Mouse (Mus musculus) embryonic facial prominence, embryonic 12.5 days (tissue): ENCODE results near the gene Gramd1b. TPM values are rescaled to one million over a fixed set of nuclear protein-coding genes. Genes with fewer than 3 reads are reported as not detected.
A peak's percentile ranks its signal among the peaks of the same experiment; 100 is the strongest.

Experiments used
- ATAC-seq: fragments of 200-750 bp; cut with Nextera tagmentation; 2 replicates; pipeline ENCODE4 v1.8.0; 2017; ENCODE audit not compliant: insufficient number of reproducible peaks, insufficient read depth, low FRiP score, low TSS enrichment
- H3K27ac ChIP-seq: fragments of 300-500 bp; sonication (generic); 2 replicates; pipeline ENCODE4 v1.5.1; 2016; ENCODE audit warnings: mild to moderate bottlenecking
- H3K27me3 ChIP-seq: fragments of 300-500 bp; sonication (generic); 2 replicates; pipeline ENCODE4 v1.6.1; 2016; ENCODE audit warnings: mild to moderate bottlenecking, moderate library complexity
- H3K36me3 ChIP-seq: fragments of 300-500 bp; sonication (generic); 2 replicates; pipeline ENCODE4 v1.6.1; 2016; ENCODE audit warnings: mild to moderate bottlenecking
- H3K4me1 ChIP-seq: fragments of 300-500 bp; sonication (generic); 2 replicates; pipeline ENCODE4 v1.6.1; 2016
- H3K4me2 ChIP-seq: fragments of 300-500 bp; sonication (generic); replicated peaks from 2 replicates; pipeline ENCODE4 v1.6.1; 2016; ENCODE audit warnings: mild to moderate bottlenecking, moderate library complexity
- H3K4me3 ChIP-seq: fragments of 300-500 bp; sonication (generic); 2 replicates; pipeline ENCODE4 v1.5.1; 2016; ENCODE audit warnings: mild to moderate bottlenecking
- H3K9ac ChIP-seq: fragments of 300-500 bp; sonication (generic); 2 replicates; pipeline ENCODE4 v1.6.1; 2016; ENCODE audit warnings: mild to moderate bottlenecking, moderate library complexity
- H3K9me3 ChIP-seq: fragments of 300-500 bp; sonication (generic); 2 replicates; pipeline ENCODE4 v1.6.1; 2016; ENCODE audit warnings: mild to moderate bottlenecking, moderate library complexity
- WGBS: fragments of 180-500 bp; shearing (Covaris S2); methylation state at CpG from one replicate; pipeline ENCODE4 v1.1.7; 2016; 5-methylcytosine and 5-hydroxymethylcytosine counted together
- polyA plus RNA-seq: library from polyadenylated mRNA; unstranded; fragments of >200 nt; fragmentation: Nextera tagmentation; extraction: Ambion mirVana; gene quantifications from 2 replicates; pipeline ENCODE4 v1.2.1, GENCODE M21; 2016

The Gramd1b gene
- polyA plus RNA-seq, 1 experiment from 2014 or later: 5.0 TPM

DNA sequence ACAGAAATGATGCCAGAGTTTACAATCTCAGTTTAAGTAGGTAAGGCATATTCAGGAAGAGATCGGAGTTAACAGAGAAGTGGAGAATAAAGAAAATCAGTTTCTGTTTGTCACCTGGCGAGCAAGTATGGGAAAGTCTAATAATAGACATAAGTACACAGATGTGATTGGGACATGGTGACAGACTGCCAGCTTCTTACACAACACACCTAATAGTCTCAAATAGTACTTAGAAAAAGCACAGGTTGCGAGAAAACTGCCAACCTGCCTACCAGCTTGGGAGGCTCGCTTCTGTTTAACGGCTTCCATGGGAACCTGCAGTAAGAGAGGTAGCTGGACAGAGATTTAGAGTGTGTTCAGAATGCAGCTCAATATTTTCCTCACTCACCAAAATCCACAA is 112.4 kb downstream of the Gramd1b start:
- Histone ChIP-seq H3K4me3 (no peak overlapping the region), H3K27me3 (no peaks in the 10 kb centered on the region), H3K4me2 (no peak overlapping the region), H3K4me1 (no peaks in the 10 kb centered on the region), H3K36me3 (no peaks in the 10 kb centered on the region), H3K9ac (no peak overlapping the region), H3K27ac (no peak overlapping the region), H3K9me3 (no peaks in the 10 kb centered on the region)
- 95% methylated on average over 5 of the region's 5 CpGs for WGBS
- no peak for ATAC-seq

GRCm38 (mm10) chr9:40416150-40416549 is 115.0 kb downstream of the Gramd1b start:
- no peaks in the 10 kb centered on the region for H3K27me3 ChIP-seq
- WGBS: 88% methylated on average over 7 of the region's 7 CpGs
- no peaks in the 10 kb centered on the region for H3K9me3 ChIP-seq
- H3K27ac ChIP-seq: no peak overlapping the region
- ATAC-seq: no peak
- no peak overlapping the region for H3K9ac ChIP-seq
- H3K4me2 ChIP-seq: no peak overlapping the region
- H3K4me1 ChIP-seq: no peaks in the 10 kb centered on the region
- H3K4me3 ChIP-seq: no peak overlapping the region
- H3K36me3 ChIP-seq: no peaks in the 10 kb centered on the region

DNA sequence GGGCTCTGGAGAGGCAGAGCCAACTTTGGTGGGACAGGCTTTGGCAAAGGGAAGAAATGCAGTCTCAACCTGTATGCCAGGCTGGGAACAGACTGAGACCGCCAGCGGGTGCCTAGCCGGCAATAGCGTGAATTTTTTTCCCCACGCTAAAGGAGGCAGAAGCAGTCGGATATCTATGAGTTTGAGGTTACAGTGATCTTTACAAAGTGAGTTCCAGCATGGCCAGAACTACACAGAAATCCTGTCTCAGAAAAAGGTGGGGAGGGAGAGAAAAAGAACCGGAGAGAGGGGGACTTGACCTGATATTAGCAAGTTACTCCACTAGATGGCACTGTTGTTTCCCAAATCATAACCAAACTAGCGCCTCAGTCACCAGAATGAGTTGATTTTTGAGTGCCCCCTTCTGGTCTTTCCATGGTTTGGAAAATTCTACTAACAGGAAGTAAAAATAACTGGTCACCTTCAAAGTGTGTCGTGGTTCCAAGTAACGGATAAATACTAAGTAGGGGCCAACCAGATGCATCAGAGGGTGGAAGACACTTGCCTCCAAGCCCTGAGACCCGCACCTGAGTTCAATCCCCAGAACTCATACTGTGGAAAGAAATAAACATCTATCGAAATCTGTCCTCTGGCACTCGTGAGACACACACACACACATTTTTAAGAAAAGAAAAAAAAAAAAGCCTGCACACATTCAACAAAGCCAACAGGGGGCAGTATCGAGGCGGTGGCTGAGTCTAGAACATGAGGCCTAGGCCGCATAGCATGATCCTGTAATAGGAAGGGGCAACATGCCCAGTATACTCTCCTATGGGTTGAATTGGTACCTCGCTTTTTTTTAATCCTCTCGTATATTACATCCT is 116.0 kb downstream of the Gramd1b start:
- Histone ChIP-seq H3K4me3 (peak overlapping the region; percentile 54), H3K27me3 (no peaks in the 10 kb centered on the region), H3K4me2 (peak overlapping the region; percentile 84), H3K9ac (peak overlapping the region; percentile 46), H3K27ac (no peak overlapping the region), H3K9me3 (no peaks in the 10 kb centered on the region), H3K4me1 (no peaks in the 10 kb centered on the region), H3K36me3 (no peaks in the 10 kb centered on the region)
- ATAC-seq: no peak
- WGBS: 32% methylated on average over 18 of the region's 18 CpGs

- no peak overlapping the region for H3K27ac ChIP-seq
- H3K9ac ChIP-seq: peak overlapping the region; percentile 46
- no peaks in the 10 kb centered on the region for H3K27me3 ChIP-seq
- peak overlapping the region; percentile 84 for H3K4me2 ChIP-seq
- H3K9me3 ChIP-seq: no peaks in the 10 kb centered on the region
- H3K36me3 ChIP-seq: no peaks in the 10 kb centered on the region
- WGBS: 3% methylated on average over 15 of the region's 15 CpGs
- peak overlapping the region; percentile 54 for H3K4me3 ChIP-seq
- H3K4me1 ChIP-seq: no peaks in the 10 kb centered on the region
- no peak for ATAC-seq
These were observed 116.7 kb downstream of the Gramd1b start for GRCm38 (mm10) chr9:40414498-40414903.

DNA sequence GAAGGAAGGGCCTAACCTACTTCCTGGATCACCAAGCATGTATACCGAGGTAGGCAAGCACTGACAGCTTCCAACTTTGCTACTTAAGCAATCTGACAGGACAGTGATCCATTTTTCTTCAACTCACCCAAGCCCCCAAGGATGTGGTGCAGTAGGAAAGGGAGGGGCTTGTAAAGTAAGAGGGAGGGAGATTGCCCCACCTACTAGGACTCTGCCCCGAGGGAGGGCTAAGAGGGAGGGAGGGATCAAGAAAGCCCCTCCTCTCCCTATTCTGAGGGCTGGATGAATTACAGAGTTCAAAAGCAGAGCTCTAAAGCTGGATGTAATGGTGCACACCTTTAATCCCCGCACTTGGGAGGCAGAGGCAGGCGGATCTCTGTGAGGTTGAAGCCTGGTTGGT is 117.6 kb downstream of the Gramd1b start:
- H3K9me3 ChIP-seq: no peaks in the 10 kb centered on the region
- no peak overlapping the region for H3K4me3 ChIP-seq
- H3K4me2 ChIP-seq: no peak overlapping the region
- peaks cover 4% of the 10 kb centered on the region; the same call in 1 of the 2 replicates for H3K4me1 ChIP-seq
- no peak for ATAC-seq
- H3K27me3 ChIP-seq: no peaks in the 10 kb centered on the region
- no peaks in the 10 kb centered on the region for H3K36me3 ChIP-seq
- 85% methylated on average over 4 of the region's 4 CpGs for WGBS
- no peak overlapping the region for H3K9ac ChIP-seq
- no peak overlapping the region for H3K27ac ChIP-seq

GRCm38 (mm10) chr9:40412931-40413330 is 118.3 kb downstream of the Gramd1b start:
- 93% methylated on average over 14 of the region's 14 CpGs for WGBS
- no peaks in the 10 kb centered on the region for H3K9me3 ChIP-seq

GRCm38 (mm10) chr9:40412246-40412645 is 118.9 kb downstream of the Gramd1b start:
- ATAC-seq: no peak
- H3K9ac ChIP-seq: no peak overlapping the region
- peaks cover 7% of the 10 kb centered on the region; the same call in 1 of the 2 replicates for H3K4me1 ChIP-seq
- H3K27ac ChIP-seq: no peak overlapping the region
- H3K9me3 ChIP-seq: no peaks in the 10 kb centered on the region
- H3K4me3 ChIP-seq: no peak overlapping the region
- no peaks in the 10 kb centered on the region for H3K36me3 ChIP-seq
- WGBS: 84% methylated on average over 4 of the region's 4 CpGs
- no peak overlapping the region for H3K4me2 ChIP-seq
- no peaks in the 10 kb centered on the region for H3K27me3 ChIP-seq

More at GRCm38 (mm10) chr9:40412931-40413330, 118.3 kb downstream of the Gramd1b start:
- peaks cover 5% of the 10 kb centered on the region; the same call in 1 of the 2 replicates for H3K4me1 ChIP-seq
- no peak overlapping the region for H3K27ac ChIP-seq
- no peaks in the 10 kb centered on the region for H3K27me3 ChIP-seq
- no peaks in the 10 kb centered on the region for H3K36me3 ChIP-seq
- no peak overlapping the region for H3K4me3 ChIP-seq
- H3K4me2 ChIP-seq: no peak overlapping the region
- no peak for ATAC-seq
- H3K9ac ChIP-seq: no peak overlapping the region

- ATAC-seq: no peak
- Histone ChIP-seq H3K9ac (no peak overlapping the region), H3K27me3 (no peaks in the 10 kb centered on the region), H3K36me3 (no peaks in the 10 kb centered on the region), H3K4me2 (no peak overlapping the region), H3K9me3 (no peaks in the 10 kb centered on the region), H3K4me3 (no peak overlapping the region), H3K4me1 (peaks cover 9% of the 10 kb centered on the region; the same call in 1 of the 2 replicates), H3K27ac (no peak overlapping the region)
- 96% methylated on average over 3 of the region's 3 CpGs for WGBS
These were observed 120.3 kb downstream of the Gramd1b start for GRCm38 (mm10) chr9:40410895-40411294.

DNA sequence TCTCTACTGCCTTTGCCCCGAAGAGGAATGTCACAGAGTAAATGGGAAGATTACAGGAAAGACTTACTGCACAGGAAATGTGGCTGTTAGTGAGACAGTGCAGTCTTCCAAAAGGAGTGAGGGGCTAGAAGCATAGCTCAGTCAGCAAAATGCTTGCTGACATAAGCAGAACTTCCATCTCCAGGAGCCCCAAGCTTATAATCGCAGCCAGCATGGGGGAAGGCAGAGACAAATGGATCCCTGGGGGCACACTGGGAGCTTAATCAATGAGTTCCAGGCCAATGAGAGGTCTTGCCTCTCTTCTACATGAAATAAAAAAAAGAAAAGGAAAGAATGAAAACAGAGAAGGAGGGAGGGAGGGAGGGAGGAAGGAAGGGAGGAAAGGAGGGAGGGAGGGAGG is 122.1 kb downstream of the Gramd1b start:
- no peaks in the 10 kb centered on the region for H3K36me3 ChIP-seq
- H3K27me3 ChIP-seq: no peaks in the 10 kb centered on the region
- no peak overlapping the region for H3K9ac ChIP-seq
- H3K4me1 ChIP-seq: peaks cover 9% of the 10 kb centered on the region; the same call in 1 of the 2 replicates
- H3K4me2 ChIP-seq: no peak overlapping the region
- H3K9me3 ChIP-seq: no peaks in the 10 kb centered on the region
- H3K4me3 ChIP-seq: no peak overlapping the region
- ATAC-seq: no peak
- 15% methylated on average over 2 of the region's 2 CpGs for whole genome bisulfite sequencing
- H3K27ac ChIP-seq: no peak overlapping the region; the same call in 1 of the 2 replicates

DNA sequence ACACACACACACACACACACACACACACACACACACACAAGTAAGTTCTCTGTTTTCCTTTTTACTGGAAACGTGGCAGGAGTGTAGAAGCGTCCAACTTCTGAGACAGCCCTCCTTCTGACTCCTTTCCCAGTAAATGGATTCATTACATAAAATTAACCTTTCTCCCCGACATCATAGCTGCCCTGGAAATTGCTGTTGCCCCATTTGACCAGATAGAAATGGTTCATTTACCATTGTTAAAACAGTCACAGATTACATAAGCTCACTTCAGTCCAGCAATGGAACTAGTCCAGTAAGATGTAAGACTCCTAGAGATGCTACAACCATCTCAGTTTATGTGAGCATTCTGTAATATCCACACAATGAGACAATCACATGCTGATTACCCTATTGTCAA is 122.8 kb downstream of the Gramd1b start:
- Histone ChIP-seq H3K4me2 (no peak overlapping the region), H3K9me3 (no peaks in the 10 kb centered on the region), H3K27ac (0 out of 2 replicates have a peak overlapping the region, but pooled peaks have one; percentile 9), H3K4me1 (peaks cover 9% of the 10 kb centered on the region; the same call in 1 of the 2 replicates), H3K4me3 (no peak overlapping the region), H3K9ac (no peak overlapping the region), H3K36me3 (no peaks in the 10 kb centered on the region), H3K27me3 (no peaks in the 10 kb centered on the region)
- no peak for ATAC-seq
- WGBS: 26% methylated on average over 3 of the region's 3 CpGs

- Histone ChIP-seq H3K4me3 (no peak overlapping the region), H3K4me1 (peaks cover 9% of the 10 kb centered on the region; the same call in 1 of the 2 replicates), H3K27ac (0 out of 2 replicates have a peak overlapping the region, but pooled peaks have one; percentile 63), H3K9ac (no peak overlapping the region), H3K9me3 (no peaks in the 10 kb centered on the region), H3K27me3 (no peaks in the 10 kb centered on the region), H3K36me3 (no peaks in the 10 kb centered on the region), H3K4me2 (no peak overlapping the region)
- WGBS: 35% methylated on average over 5 of the region's 5 CpGs
- no peak for ATAC-seq
These were observed 123.3 kb downstream of the Gramd1b start for GRCm38 (mm10) chr9:40407876-40408275.

DNA sequence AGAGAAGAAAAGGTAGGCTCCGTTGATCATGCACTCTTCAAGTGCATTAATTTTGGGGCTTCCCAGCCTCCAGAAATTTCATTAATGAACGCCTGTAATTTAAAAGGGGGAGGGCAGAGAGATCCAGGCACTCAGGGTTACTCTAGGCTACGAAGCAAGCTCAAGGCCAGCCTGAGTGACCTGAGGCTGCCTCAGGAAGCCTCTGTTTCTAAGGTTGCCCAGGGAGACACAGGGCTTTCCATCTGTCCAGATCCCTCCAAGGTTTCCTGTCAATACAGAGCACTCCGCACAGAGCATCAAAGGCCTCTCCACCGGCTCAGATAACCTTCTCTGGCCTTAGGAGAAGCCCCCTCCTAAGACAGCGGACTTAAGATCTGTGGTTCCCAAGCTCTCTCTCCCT is 125.4 kb downstream of the Gramd1b start:
- Histone ChIP-seq H3K4me3 (no peak overlapping the region), H3K27me3 (no peaks in the 10 kb centered on the region), H3K27ac (no peak overlapping the region), H3K4me1 (peaks cover 9% of the 10 kb centered on the region; the same call in 1 of the 2 replicates), H3K36me3 (no peaks in the 10 kb centered on the region), H3K9ac (no peak overlapping the region), H3K4me2 (no peak overlapping the region), H3K9me3 (no peaks in the 10 kb centered on the region)
- ATAC-seq: no peak
- 43% methylated on average over 6 of the region's 6 CpGs for WGBS
